Mouse (Mus musculus) retina, adult 2 months (tissue): ENCODE results near the gene Cacnb4.

Experiments used
- DNase-seq: peaks from one replicate; pipeline ENCODE4 v3.0.0-alpha.2; 2012; ENCODE audit warnings: low read depth, low spot score

Cacnb4 gene

DNA sequence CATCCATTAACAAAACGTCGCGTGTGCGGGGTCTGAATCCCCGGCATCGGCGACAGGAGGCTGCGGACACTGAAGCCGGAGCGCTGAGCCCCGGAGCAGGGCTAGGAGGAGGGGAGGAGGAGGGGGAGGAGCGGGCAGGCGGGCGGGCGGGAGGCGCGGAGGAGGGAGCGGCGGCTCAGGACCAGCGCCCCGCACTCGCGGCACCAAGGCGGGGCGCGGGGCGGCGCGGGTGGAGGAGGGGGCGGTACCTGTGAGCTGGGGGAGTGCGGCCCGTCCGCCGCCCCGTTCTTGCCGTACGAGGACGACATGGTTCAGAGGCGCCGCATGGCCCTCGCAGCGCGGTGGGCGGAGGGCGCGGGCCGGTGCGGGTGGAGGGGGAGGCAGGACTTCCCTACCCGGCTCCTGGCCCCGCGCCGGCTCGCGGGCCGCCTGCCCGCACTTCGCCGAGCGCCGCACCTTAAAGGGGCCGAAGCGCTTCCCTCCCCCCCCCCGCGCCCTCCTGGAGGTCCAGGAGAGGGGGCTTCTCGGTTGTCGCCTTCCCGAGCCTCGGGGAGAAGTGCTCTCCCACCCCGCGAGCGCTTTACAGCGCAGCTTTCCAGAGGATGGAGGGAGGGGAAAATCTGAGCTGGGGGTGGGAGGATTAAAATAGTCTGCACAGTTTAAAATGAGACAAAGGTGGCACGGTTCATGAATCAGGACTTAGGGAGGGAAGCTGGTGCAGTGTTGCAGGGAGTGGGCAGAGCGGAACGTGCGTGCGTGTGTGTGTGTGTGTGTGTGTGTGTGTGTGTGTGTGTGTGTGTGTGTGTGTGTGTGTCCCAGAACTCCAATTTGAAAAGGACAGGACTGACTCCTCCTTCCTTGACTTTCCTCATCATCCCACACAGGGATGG, at the start of gene Cacnb4:
Cacnb4 (minus strand) TSS at position 809 of the 890 bp plus-strand sequence.
- no peak for DNase-seq

DNA sequence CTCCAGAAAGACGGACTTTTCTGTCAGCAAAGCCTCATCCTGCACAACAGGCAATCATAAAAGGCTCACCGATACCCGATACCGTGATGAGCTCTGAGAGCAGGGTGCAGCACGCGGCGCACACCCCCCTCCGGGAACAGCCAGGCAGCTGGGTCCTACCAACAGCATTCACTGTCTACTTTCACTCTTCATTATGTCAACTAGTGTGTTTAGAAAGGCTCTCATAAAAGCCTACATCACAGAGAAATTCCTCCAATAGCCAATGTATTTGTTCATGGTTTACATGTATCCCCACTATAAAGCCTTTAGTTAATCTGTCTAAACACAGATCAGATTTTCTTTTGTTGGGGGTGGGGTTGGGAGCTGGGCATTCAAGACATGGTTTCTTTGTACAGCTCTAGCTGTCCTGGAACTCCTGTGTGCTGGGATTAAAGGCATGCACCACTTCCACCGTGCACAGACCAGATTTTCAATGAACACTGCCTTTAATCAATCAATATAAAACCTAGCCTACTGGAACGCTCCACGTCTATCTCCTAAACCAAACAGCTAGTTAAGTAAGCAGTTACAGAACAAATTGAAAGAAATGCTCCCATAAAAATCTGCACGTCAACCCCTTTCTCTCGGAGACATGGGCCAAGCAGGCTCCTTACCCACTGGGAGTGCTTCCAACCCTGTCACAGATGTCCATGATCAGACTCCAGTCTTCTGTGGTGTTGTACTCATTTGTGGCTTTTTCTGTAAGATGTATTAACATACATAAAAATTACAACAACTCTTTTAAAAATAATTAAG, 43.8 kb upstream of the Cacnb4 start:
- no peak for DNase-seq

GRCm38 (mm10) chr2:52717076-52717475, 40.4 kb upstream of the Cacnb4 start:
- no peak for DNase-seq

DNA sequence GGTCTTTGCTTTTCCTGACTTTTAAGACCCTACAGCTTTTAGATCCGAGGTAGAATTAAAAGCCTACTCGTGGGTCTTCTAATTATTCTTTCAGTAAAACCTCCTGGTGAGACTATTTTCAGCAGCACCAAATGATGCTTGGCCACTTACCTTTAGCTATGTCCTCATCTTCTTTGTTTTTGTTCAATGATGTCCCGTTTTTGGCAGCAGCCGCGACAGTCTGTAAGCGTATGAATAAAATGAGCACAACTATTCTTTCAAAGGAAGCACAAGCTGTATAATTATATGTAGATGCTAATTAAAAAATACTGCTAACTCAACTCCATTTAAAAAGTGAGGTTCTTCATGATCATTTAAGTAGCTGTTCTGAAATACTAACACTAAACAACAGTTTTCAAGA, 38.9 kb upstream of the Cacnb4 start:
- DNase-seq: no peak

- DNase-seq: no peak
These were observed 37.5 kb upstream of the Cacnb4 start for GRCm38 (mm10) chr2:52714111-52714510.

- DNase-seq: no peak
These were observed 34.2 kb upstream of the Cacnb4 start for GRCm38 (mm10) chr2:52710804-52711203.

DNA sequence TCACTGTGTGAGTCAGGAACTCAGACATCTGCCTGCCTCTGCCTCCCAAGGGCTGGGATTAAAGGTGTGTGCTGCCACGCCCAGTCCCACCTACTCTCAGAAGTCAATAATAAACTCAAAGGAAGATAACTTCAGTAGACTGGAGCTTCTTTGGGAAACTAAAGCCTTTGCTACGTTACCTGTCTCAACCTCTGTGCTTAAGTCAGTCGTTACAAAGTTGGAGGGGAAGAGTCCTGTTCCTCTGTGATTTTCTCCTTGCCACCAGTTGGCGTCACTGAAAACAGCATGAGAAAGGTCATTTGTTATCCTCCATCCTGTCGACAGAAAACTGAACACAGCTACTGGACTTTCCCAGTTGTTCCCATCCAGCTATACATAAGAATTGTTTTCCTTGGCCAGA, 32.8 kb upstream of the Cacnb4 start:
- no peak for DNase-seq

GRCm38 (mm10) chr2:52701368-52702036, 24.9 kb upstream of the Cacnb4 start:
- DNase-seq: no peak

- DNase-seq: no peak
These were observed 23.7 kb upstream of the Cacnb4 start for GRCm38 (mm10) chr2:52700352-52700751.

DNA sequence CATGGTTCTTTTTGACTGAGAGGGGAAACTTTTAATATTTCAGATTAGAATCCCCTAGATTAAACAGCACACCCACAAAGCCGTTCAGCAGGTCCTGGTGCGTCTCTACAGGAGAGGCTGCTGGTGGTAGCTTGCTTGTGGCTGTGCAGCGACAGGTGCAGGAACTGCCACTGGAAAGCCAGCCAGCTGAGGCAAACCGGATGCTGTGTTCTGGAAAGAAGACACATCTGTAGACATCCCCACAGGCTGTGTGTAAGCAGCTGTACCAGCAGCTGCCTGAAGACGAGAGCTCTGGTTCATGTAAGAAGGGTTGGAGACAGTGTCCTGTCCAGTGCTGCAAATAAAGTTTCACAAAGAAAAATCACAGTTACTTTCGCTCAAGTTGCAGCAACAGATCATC, 18.0 kb upstream of the Cacnb4 start:
- no peak for DNase-seq

DNA sequence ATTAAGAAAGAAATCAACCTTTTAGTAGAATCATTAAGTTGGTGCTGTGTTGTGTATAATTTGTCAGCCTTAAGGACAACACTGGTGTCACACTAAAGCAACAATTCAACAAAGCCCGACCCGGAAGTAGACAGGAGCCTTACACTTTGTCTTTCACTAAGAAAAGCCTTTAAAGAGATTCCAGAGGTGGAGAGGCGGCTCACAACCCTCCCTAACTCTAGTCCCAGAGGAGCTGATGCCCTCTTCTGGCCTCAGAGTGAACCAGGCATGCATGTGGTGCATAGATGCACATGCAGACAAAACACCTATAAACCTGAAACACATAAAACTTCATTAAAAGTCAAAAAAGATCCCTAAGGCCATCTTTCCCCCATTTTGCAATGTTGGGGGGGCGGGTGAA, 15.1 kb upstream of the Cacnb4 start:
- no peak for DNase-seq

DNA sequence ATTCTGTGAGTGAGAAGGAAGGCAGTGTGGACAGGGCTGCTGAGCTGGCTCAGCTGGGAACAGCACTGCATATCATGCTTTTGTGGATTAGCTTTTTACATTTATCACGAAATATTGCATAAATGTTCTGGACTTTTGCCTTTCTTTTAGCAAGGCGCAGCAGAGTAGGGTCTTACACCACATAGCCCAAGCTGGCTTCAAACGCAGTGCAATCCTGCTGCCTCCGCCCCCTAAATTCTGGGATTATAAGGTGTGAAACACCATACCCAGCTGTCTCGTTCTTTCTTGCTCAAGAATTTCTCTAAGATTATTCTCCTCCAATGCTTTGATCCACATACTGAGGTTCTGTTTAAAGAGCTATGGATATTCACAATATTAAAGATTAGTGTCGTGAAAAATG, 10.0 kb upstream of the Cacnb4 start:
- no peak for DNase-seq

GRCm38 (mm10) chr2:52677589-52677988, 958 bp upstream of the Cacnb4 start:
- no peak for DNase-seq

- no peak for DNase-seq
These were observed 277 bp upstream of the Cacnb4 start for GRCm38 (mm10) chr2:52676913-52677303.

- no peak for DNase-seq
These were observed 1.2 kb downstream of the Cacnb4 start for GRCm38 (mm10) chr2:52675278-52675987.

- no peak for DNase-seq
These were observed 1.7 kb downstream of the Cacnb4 start for GRCm38 (mm10) chr2:52674886-52675277.

DNA sequence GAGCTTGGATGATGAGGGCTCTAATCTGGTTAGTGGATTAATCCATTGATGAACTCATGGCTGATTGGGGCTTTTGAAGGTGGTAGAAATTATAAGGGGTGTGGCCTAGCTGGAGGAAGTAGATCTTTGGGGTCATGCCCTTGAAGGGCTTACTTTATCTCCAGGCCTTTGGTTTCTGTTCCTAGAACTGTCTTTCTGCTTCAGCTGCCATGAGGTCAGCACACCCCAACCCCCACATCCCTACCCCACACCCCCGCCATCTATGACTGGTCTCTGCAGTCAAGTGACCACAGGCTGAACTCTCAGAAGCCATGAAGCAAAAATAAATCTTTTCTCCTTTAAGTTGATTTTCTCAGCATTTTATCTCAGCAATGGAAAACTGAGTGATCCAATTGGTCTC, 3.5 kb downstream of the Cacnb4 start:
- DNase-seq: no peak

GRCm38 (mm10) chr2:52670733-52671132, 5.9 kb downstream of the Cacnb4 start:
- no peak for DNase-seq

- DNase-seq: no peak
These were observed 8.2 kb downstream of the Cacnb4 start for GRCm38 (mm10) chr2:52668480-52668879.

- no peak for DNase-seq
These were observed 19.9 kb downstream of the Cacnb4 start for GRCm38 (mm10) chr2:52656722-52657121.

GRCm38 (mm10) chr2:52654541-52654940, 22.1 kb downstream of the Cacnb4 start:
- DNase-seq: no peak

GRCm38 (mm10) chr2:52651547-52651946, 25.1 kb downstream of the Cacnb4 start:
- no peak for DNase-seq
